Mouse (Mus musculus): ENCODE data around the gene Cecr2. TPM values are rescaled to one million over a fixed set of nuclear protein-coding genes. Genes with fewer than 3 reads are reported as not detected.
"Not testable (repeated sequence)": the region's sequence is repeated elsewhere in the genome, so short reads cannot be mapped to it uniquely, and the experiment has no call there.

Gene Cecr2
- total RNA-seq, 2 experiments from 2014 or later, result 3.1 to 3.2 TPM

GRCm38 (mm10) chr6:120807738-120808081 lies 141.5 kb downstream of the Cecr2 start:
- intact Hi-C loops (cut with DNase I), result no loop called here
- no peak for DNase-seq

DNA sequence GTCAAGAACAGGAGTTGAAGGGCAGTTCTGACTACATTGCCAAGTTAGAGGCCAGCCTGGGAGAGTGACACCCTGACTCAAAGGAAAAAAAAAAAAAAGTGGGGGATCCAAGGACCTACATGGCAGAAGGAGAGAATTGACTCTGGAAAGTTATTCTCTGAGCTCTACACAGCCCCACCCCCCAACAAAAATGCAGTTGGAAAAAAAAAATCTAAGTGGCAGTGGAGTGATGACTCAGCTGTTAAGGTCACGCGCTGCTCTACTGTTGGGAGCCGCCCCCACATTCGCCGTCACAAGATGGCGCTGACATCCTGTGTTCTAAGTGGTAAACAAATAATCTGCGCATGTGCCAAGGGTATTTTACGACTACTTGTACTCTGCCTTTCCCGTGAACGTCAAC lies 145.8 kb downstream of the Cecr2 start:
- DNase-seq; intact Hi-C loops (cut with DNase I): not testable (repeated sequence)

DNA sequence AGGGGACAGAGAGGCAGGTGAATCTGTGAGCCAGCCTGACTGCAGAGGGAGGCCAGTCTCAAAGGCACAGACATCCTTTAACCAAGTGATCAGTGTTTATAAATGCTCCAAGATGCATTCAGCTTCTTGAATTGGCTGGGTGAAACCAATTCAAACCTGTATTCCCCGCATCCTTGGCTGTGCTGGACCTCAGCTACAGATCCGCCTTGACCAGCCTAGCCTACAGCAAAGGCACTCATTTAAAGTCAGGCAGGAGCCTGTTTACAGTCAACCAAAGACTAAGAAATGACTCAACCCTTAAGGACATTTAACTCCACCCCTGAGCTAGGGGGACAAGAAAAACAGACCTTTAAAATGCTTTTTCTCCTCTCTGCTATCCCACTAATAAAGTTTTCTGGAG lies 153.1 kb downstream of the Cecr2 start:
- no peak for DNase-seq
- intact Hi-C loops (cut with DNase I), result no loop called here

DNA sequence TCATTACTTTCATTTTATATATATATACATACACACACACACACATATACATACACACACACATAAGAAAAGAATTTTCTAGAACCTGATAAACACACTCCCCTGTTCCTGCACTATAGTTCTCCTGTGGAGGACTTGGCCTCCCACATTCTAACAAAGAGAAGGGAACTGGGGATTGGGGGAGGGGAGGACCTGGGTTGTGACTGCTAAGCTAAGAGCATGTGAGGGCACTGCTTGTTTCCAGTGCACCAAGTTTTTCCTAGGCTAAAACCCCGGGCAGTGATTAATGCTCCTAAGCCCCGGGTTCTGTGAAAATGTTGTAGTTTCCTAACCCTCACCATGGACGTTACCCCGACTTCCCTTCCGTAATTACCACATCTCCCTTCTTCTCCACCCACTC lies 154.0 kb downstream of the Cecr2 start:
- no peak for DNase-seq
- intact Hi-C loops (cut with DNase I), result no loop called here

Small RNAs within 50 kb of the gene (microRNA-seq; reads per million reads assigned to microRNA genes)
- gene Gm25193, result not detected

Other genes starting within 250 kb of the Cecr2 start
- 1 to 10 TPM; 3.3 to 4.1 TPM for gene Il17ra, start 203.1 kb upstream of the Cecr2 start, total RNA-seq (2021)
- gene Tmem121b, start 172.6 kb upstream of the Cecr2 start, total RNA-seq (2021), result 10 to 100 TPM; 28.9 to 29.6 TPM
- 10 to 100 TPM; 27.1 to 31.6 TPM for gene Hdhd5, start 135.1 kb upstream of the Cecr2 start, total RNA-seq (2021)
- gene Slc25a18, start 107.2 kb downstream of the Cecr2 start, total RNA-seq (2021), result 10 to 100 TPM; 17.8 to 19.8 TPM
- 100 to 1,000 TPM; 267 to 273 TPM for gene Atp6v1e1, start 156.4 kb downstream of the Cecr2 start, total RNA-seq (2021)
- gene Bcl2l13, start 169.8 kb downstream of the Cecr2 start, total RNA-seq (2021), result 10 to 100 TPM; 38.0 to 40.8 TPM

Data from left cerebral cortex, postnatal 4 days (tissue).